Comparison of ENCODE assay signal across 9 mouse cellular contexts in the genomic region with DNA sequence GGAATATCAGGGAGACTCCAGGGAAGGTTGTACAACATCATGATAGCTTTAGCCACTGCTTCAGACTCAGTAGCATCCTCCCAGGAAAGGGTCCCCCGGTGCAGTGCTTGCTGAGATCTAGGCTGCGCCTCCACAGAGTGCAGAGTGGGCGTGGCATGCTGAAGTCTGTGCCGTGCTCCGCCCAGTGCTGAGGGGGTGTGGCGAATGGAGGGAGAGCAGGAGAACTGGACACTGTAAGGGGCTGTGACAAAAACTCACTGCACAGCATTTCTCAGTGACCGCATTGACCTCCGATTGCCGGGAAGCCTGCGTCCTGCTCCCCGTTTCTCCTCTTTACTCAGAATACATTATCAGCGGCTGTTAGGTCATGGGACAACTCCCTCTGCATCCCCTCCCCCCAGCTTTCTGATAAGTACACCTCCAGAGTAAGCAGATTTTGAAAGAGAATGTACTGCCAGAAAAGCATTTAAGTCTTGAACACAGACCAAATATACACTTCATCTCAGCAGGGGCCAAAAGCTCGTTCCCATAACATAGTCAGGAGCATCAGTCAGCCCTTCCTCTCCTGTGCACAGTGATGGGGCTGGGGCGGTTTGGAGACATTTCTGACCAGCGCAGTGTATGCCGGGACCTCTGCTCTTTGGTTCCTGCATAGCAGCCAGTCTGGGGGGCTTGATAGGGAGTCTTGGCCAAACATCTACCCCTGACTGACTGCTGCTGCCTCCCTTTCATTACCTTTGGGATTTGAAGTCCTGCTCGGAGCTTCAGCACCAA. TPM values are rescaled to one million over a fixed set of nuclear protein-coding genes. Genes with fewer than 3 reads are reported as not detected.
DNase-seq lines count a peak whose midpoint lies in the region; ATAC-seq and TF ChIP-seq lines count a peak whose summit lies in the region.
"Had no signal": no experiment of that assay in that cellular context is flagged by ENCODE, and none has a peak within 500 bp of the region (broad histone marks: within the 10 kb centered on the region; RNA-seq: fewer than 3 reads in every experiment).

No protein-coding gene starts in this region.

- intact Hi-C loops in gastrocnemius, postnatal 14 days (cut with DNase I; ENCODE audit: low total_unique reads): no loop called here

- H3K4me3 ChIP-seq in E14TG2a.4 (replicated peaks; ENCODE audit: low read length): peak overlapping the region; percentile 61
- H3K4me3 ChIP-seq in intestine, postnatal 0 days (ENCODE audit: low read depth, low read length): no peak overlapping the region
- H3K4me3 ChIP-seq in liver, embryonic 16.5 days (ENCODE audit: low read depth, low read length): peak overlapping the region; percentile 27
- H3K4me3 ChIP-seq: limb, embryonic 12.5 days had no signal

- peak overlapping the region; percentile 22; the same call in 1 of the 2 replicates for H3K4me2 ChIP-seq in intestine, postnatal 0 days (replicated peaks; ENCODE audit: low read depth)
- peak overlapping the region; percentile 37 for H3K4me2 ChIP-seq in liver, embryonic 16.5 days (ENCODE audit: low read depth, low read length)
- H3K4me2 ChIP-seq: limb, embryonic 12.5 days had no signal

- WGBS in intestine, postnatal 0 days: 52% methylated on average over 17 of the region's 17 CpGs
- 51% methylated on average over 17 of the region's 17 CpGs for WGBS in liver, embryonic 16.5 days (ENCODE audit: insufficient replicate concordance)

- DNase-seq in cerebellum, adult 11-12 months: peak; percentile 68
- no peak for DNase-seq in cerebellum, adult 11 months
- DNase-seq in gastrocnemius, postnatal 14 days: peak; percentile 64
- peak; percentile 43 for DNase-seq in urinary bladder, postnatal 25 days (ENCODE audit: low spot score)
- no peak for DNase-seq in layer of hippocampus, adult 8-10 months (ENCODE audit: low spot score in 2 of 2)

- no peaks in the 10 kb centered on the region for H3K9me3 ChIP-seq in E14TG2a.4 (ENCODE audit: low read length)
- H3K9me3 ChIP-seq in intestine, postnatal 0 days (ENCODE audit: control insufficient read depth): no peaks in the 10 kb centered on the region
- no peaks in the 10 kb centered on the region for H3K9me3 ChIP-seq in liver, embryonic 16.5 days (replicated peaks; ENCODE audit: control insufficient read depth, low read length)
- H3K9me3 ChIP-seq: limb, embryonic 12.5 days had no signal

- ATAC-seq in intestine, postnatal 0 days: 0 out of 2 replicates have a peak, but pooled peaks have one; percentile 51
- peak; percentile 88 for ATAC-seq in liver, embryonic 16.5 days (ENCODE audit: low read depth)

- TF ChIP-seq CTCF in E14TG2a.4 (conservative IDR thresholded peaks at IDR 0.05; ENCODE audit: low read length): no peak
- TF ChIP-seq CTCF in intestine, postnatal 0 days (IDR thresholded peaks at IDR 0.05; ENCODE audit: low read depth): no peak

- H3K27ac ChIP-seq in intestine, postnatal 0 days (ENCODE audit: low read depth, low read length): no peak overlapping the region
- H3K27ac ChIP-seq in liver, embryonic 16.5 days (ENCODE audit: low read length): no peak overlapping the region
- H3K27ac ChIP-seq: limb, embryonic 12.5 days had no signal

- H3K9ac ChIP-seq in intestine, postnatal 0 days (ENCODE audit: low read depth, low read length): no peak overlapping the region
- H3K9ac ChIP-seq in liver, embryonic 16.5 days (ENCODE audit: low read depth, low read length): no peak overlapping the region
- H3K9ac ChIP-seq: limb, embryonic 12.5 days had no signal

- no peaks in the 10 kb centered on the region for H3K27me3 ChIP-seq in E14TG2a.4 (ENCODE audit: insufficient read depth, low read length)
- H3K27me3 ChIP-seq in intestine, postnatal 0 days (replicated peaks; ENCODE audit: control insufficient read depth, insufficient read depth, low read length): no peaks in the 10 kb centered on the region
- H3K27me3 ChIP-seq in liver, embryonic 16.5 days (ENCODE audit: control insufficient read depth, insufficient read depth, low read depth, low read length): no peaks in the 10 kb centered on the region
- H3K27me3 ChIP-seq: limb, embryonic 12.5 days had no signal

- H3K36me3 ChIP-seq in E14TG2a.4 (ENCODE audit: insufficient read depth, low read length): no peaks in the 10 kb centered on the region; the same call in 1 of the 2 replicates
- H3K36me3 ChIP-seq in intestine, postnatal 0 days (ENCODE audit: control insufficient read depth, insufficient read depth): no peaks in the 10 kb centered on the region
- H3K36me3 ChIP-seq in liver, embryonic 16.5 days (ENCODE audit: control insufficient read depth, insufficient read depth): no peaks in the 10 kb centered on the region
- H3K36me3 ChIP-seq: limb, embryonic 12.5 days had no signal

- peaks cover 78% of the 10 kb centered on the region for H3K4me1 ChIP-seq in E14TG2a.4 (replicated peaks; ENCODE audit: low read depth, low read length)
- no peaks in the 10 kb centered on the region for H3K4me1 ChIP-seq in intestine, postnatal 0 days (replicated peaks; ENCODE audit: control insufficient read depth, insufficient read depth, low read length)
- H3K4me1 ChIP-seq in liver, embryonic 16.5 days (ENCODE audit: control insufficient read depth, low read depth, low read length): no peaks in the 10 kb centered on the region
- H3K4me1 ChIP-seq: limb, embryonic 12.5 days had no signal

RNA-seq across cellular contexts. Expression of a gene that starts 37.1 kb away (rescaled TPM):
- 100 to 1,000 TPM; 121 to 150 TPM for total RNA-seq in gastrocnemius, postnatal 14 days (2021)
- 19.0 and 22.0 TPM in 2 replicates for polyA plus RNA-seq in intestine, postnatal 0 days (2015; fragmentation: Nextera tagmentation; extraction: Ambion mirVana)
- polyA plus RNA-seq in liver, embryonic 16.5 days (2015; fragmentation: Nextera tagmentation; extraction: Ambion mirVana): 7.7 and 8.0 TPM in 2 replicates
- total RNA-seq in layer of hippocampus, adult 8-10 months (2022): 100 to 1,000 TPM; 211 to 239 (median 222) TPM

RNA-seq across cellular contexts. Expression of a gene that starts 37.5 kb away (rescaled TPM):
- total RNA-seq in gastrocnemius, postnatal 14 days (2021): 1 to 10 TPM in 1 of 2 experiments, under 1 TPM in 1; 0.60 to 1.1 TPM
- polyA plus RNA-seq in intestine, postnatal 0 days (2015; fragmentation: Nextera tagmentation; extraction: Ambion mirVana): 0.33 and 0.35 TPM in 2 replicates
- polyA plus RNA-seq in liver, embryonic 16.5 days (2015; fragmentation: Nextera tagmentation; extraction: Ambion mirVana): 0.44 and 0.56 TPM in 2 replicates
- total RNA-seq in layer of hippocampus, adult 8-10 months (2022): 10 to 100 TPM; 85.0 to 93.6 (median 85.6) TPM

Comparison
In these comparisons a context has a peak if more than half of its experiments do, and no peak if none do; other contexts are left out.
1. DNase-seq: peak in cerebellum, adult 11-12 months (single experiment), gastrocnemius, postnatal 14 days (single experiment) and urinary bladder, postnatal 25 days (single experiment); none in cerebellum, adult 11 months (single experiment) and layer of hippocampus, adult 8-10 months (0 of 2).
2. RNA of a gene that starts 37.5 kb away (total RNA-seq): 85.0 to 93.6 TPM in layer of hippocampus, adult 8-10 months; 0.60 to 1.1 TPM in gastrocnemius, postnatal 14 days; every median in the first group is over 10 times any median in the second.